Mouse (Mus musculus): ENCODE results near the gene Luzp1. TPM values are rescaled to one million over a fixed set of nuclear protein-coding genes. Genes with fewer than 3 reads are reported as not detected.

The Luzp1 gene
- polyA plus RNA-seq, 1 experiment = 48.0 TPM

GRCm38 (mm10) chr4:136439106-136439505 lies 30.5 kb upstream of the Luzp1 start:
- no peak overlapping the region for H3K27ac ChIP-seq (ENCODE audit: insufficient read depth, low read length)
- TF ChIP-seq POLR2A (IDR thresholded peaks at IDR 0.05; ENCODE audit: borderline replicate concordance, insufficient read depth, low read length) = no peak
- WGBS = 67% methylated on average over 4 of the region's 4 CpGs

DNA sequence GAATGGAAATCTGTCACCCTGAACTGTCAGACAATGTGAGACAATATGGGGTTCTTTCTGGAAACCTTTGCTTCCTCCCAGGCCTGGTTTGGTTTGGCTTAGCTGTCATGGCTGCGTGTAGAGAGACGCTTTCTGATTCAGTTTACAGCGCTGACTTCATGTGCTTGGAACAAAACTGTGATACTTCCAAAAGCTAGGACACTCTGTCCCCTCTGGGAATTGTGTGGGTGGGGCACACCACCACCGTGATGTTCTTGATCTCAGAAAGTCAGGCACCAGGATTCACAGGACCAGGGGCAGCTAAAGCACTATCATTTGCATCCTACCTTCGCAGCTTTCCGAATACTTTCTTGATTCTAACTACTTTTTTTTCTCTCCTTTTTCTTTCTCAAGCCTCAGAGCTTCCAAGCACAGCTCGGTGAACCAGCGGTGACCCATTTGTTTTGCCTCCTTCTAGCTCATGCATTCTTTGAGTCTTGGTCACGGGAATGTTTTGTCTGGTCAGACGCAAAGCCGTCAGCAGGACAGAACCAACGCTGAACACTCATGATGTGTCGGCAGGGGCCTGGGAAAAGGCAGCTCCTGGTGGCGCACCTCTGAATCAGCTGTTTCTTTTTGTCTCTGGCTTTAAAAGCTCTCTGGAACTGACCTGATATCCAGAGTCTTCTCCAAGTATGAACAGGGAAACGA lies 28.1 kb upstream of the Luzp1 start:
- TF ChIP-seq CTCF (IDR thresholded peaks at IDR 0.05; ENCODE audit: borderline replicate concordance, insufficient read depth, low read depth, low read length) = no peak
- TF ChIP-seq POLR2A (IDR thresholded peaks at IDR 0.05; ENCODE audit: borderline replicate concordance, insufficient read depth, low read length) = no peak
- 61% methylated on average over 15 of the region's 15 CpGs for WGBS
- no peak for DNase-seq
- Histone ChIP-seq H3K4me1 (ENCODE audit: control insufficient read depth, insufficient read depth, low read length) (no peaks in the 10 kb centered on the region), H3K27me3 (ENCODE audit: control insufficient read depth, insufficient read depth, low read length) (no peaks in the 10 kb centered on the region), H3K4me3 (replicated peaks; ENCODE audit: insufficient read depth, low read depth, low read length) (no peak overlapping the region), H3K27ac (ENCODE audit: insufficient read depth, low read length) (no peak overlapping the region)

More at GRCm38 (mm10) chr4:136439106-136439505, 30.5 kb upstream of the Luzp1 start:
- H3K27me3 ChIP-seq (ENCODE audit: control insufficient read depth, insufficient read depth, low read length) = no peaks in the 10 kb centered on the region
- DNase-seq = no peak
- H3K4me1 ChIP-seq (ENCODE audit: control insufficient read depth, insufficient read depth, low read length) = no peaks in the 10 kb centered on the region
- no peak overlapping the region for H3K4me3 ChIP-seq (replicated peaks; ENCODE audit: insufficient read depth, low read depth, low read length)

DNA sequence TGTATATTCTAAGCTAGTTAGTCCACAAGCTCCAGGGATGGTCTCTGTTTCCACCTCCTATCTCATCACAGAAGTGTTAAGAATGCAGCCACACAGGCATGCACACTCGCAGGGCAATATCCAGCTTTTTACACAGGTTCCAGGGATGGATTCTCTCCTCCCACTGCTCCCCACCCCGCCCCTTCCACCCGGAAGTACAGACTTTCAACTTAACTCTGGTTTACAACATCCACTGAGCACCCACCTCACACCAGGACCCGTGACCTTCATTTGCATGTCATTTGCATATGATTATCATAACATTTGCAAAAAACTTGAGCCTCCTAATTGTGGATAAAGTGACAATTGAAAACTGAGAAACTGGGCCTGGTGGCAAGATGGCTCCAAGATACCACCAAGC lies 25.0 kb upstream of the Luzp1 start:
- TF ChIP-seq CTCF (IDR thresholded peaks at IDR 0.05; ENCODE audit: borderline replicate concordance, insufficient read depth, low read depth, low read length) (no peak), POLR2A (IDR thresholded peaks at IDR 0.05; ENCODE audit: borderline replicate concordance, insufficient read depth, low read length) (no peak)
- WGBS = 65% methylated on average over 4 of the region's 4 CpGs
- no peaks in the 10 kb centered on the region for H3K4me1 ChIP-seq (ENCODE audit: control insufficient read depth, insufficient read depth, low read length)
- no peak overlapping the region for H3K27ac ChIP-seq (ENCODE audit: insufficient read depth, low read length)
- no peaks in the 10 kb centered on the region for H3K27me3 ChIP-seq (ENCODE audit: control insufficient read depth, insufficient read depth, low read length)
- DNase-seq = no peak
- no peak overlapping the region for H3K4me3 ChIP-seq (replicated peaks; ENCODE audit: insufficient read depth, low read depth, low read length)

DNA sequence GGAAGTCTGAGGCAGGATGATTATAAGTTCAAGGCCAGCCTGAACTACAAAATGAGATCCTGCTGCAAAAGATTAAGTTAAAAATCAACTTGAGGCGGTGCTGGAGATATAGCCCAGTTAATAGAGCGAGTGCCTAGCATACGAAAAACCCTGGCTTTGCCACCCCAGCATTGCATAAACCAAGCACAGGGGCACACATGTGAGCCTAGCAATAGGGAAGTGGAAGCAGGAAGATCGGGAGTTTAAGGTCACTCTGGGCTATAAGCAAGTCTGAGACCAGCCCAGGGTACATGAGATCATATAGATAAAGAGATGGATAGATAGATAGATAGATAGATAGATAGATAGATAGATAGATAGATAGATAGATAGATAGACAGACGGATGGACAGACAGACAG lies 19.8 kb upstream of the Luzp1 start:
- 95% methylated on average over 5 of the region's 5 CpGs for WGBS
- TF ChIP-seq CTCF (IDR thresholded peaks at IDR 0.05; ENCODE audit: borderline replicate concordance, insufficient read depth, low read depth, low read length) (no peak), POLR2A (IDR thresholded peaks at IDR 0.05; ENCODE audit: borderline replicate concordance, insufficient read depth, low read length) (no peak)
- Histone ChIP-seq H3K4me3 (replicated peaks; ENCODE audit: insufficient read depth, low read depth, low read length) (no peak overlapping the region), H3K27me3 (ENCODE audit: control insufficient read depth, insufficient read depth, low read length) (no peaks in the 10 kb centered on the region), H3K27ac (ENCODE audit: insufficient read depth, low read length) (no peak overlapping the region), H3K4me1 (ENCODE audit: control insufficient read depth, insufficient read depth, low read length) (no peaks in the 10 kb centered on the region)
- DNase-seq = no peak

GRCm38 (mm10) chr4:136450271-136450670 lies 19.3 kb upstream of the Luzp1 start:
- WGBS = 87% methylated on average over 4 of the region's 4 CpGs
- DNase-seq = no peak

DNA sequence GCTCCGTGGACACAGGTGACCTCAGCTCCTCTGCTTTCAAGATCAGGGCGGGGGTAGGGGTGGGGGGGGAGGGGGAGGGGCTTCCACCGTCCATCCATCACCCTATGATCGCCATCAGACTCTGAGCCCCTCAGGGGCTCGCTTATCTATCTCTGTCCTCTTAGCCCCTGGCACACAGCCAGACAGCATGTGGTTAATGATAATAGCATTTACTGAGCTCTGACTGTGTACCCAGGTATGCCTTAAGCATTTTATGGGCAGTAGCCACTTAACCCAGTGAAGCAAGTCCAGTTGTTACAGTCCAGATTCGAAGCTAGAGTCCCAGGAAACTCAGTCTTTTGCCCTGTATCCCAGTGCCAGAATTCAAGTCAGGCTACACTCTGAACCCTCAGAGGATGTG lies 18.0 kb upstream of the Luzp1 start:
- 16% methylated on average over 6 of the region's 6 CpGs for WGBS
- no peaks in the 10 kb centered on the region for H3K4me1 ChIP-seq (ENCODE audit: control insufficient read depth, insufficient read depth, low read length)
- H3K27me3 ChIP-seq (ENCODE audit: control insufficient read depth, insufficient read depth, low read length) = no peaks in the 10 kb centered on the region
- no peak overlapping the region for H3K4me3 ChIP-seq (replicated peaks; ENCODE audit: insufficient read depth, low read depth, low read length)
- H3K27ac ChIP-seq (ENCODE audit: insufficient read depth, low read length) = no peak overlapping the region
- TF ChIP-seq POLR2A (IDR thresholded peaks at IDR 0.05; ENCODE audit: borderline replicate concordance, insufficient read depth, low read length) = no peak
- TF ChIP-seq CTCF (IDR thresholded peaks at IDR 0.05; ENCODE audit: borderline replicate concordance, insufficient read depth, low read depth, low read length) = no peak
- DNase-seq = no peak

More at GRCm38 (mm10) chr4:136450271-136450670, 19.3 kb upstream of the Luzp1 start:
- Histone ChIP-seq H3K4me3 (replicated peaks; ENCODE audit: insufficient read depth, low read depth, low read length) (no peak overlapping the region), H3K27me3 (ENCODE audit: control insufficient read depth, insufficient read depth, low read length) (no peaks in the 10 kb centered on the region), H3K27ac (ENCODE audit: insufficient read depth, low read length) (no peak overlapping the region), H3K4me1 (ENCODE audit: control insufficient read depth, insufficient read depth, low read length) (no peaks in the 10 kb centered on the region)
- TF ChIP-seq CTCF (IDR thresholded peaks at IDR 0.05; ENCODE audit: borderline replicate concordance, insufficient read depth, low read depth, low read length) (no peak), POLR2A (IDR thresholded peaks at IDR 0.05; ENCODE audit: borderline replicate concordance, insufficient read depth, low read length) (no peak)

DNA sequence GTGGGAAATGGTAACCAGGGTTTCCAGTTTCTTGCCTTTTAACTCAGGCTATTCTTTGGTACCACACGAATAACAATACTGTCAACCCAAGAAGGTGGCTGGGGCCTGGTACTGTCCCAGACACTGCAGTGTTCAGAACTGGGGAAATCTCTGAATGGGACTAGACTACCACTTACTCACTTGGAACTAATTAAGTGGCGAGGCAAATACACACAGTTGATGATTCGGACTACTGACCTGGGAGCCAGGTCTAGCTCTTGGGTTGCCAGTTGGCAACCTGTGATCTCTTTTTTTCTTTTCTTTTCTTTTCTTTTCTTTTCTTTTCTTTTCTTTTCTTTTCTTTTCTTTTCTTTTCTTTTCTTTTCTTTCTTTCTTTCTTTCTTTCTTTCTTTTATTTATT lies 17.3 kb upstream of the Luzp1 start:
- Histone ChIP-seq H3K27ac (ENCODE audit: insufficient read depth, low read length) (no peak overlapping the region), H3K4me1 (ENCODE audit: control insufficient read depth, insufficient read depth, low read length) (no peaks in the 10 kb centered on the region), H3K27me3 (ENCODE audit: control insufficient read depth, insufficient read depth, low read length) (no peaks in the 10 kb centered on the region), H3K4me3 (replicated peaks; ENCODE audit: insufficient read depth, low read depth, low read length) (no peak overlapping the region)
- TF ChIP-seq CTCF (IDR thresholded peaks at IDR 0.05; ENCODE audit: borderline replicate concordance, insufficient read depth, low read depth, low read length) = no peak
- TF ChIP-seq POLR2A (IDR thresholded peaks at IDR 0.05; ENCODE audit: borderline replicate concordance, insufficient read depth, low read length) = no peak
- no peak for DNase-seq
- 79% methylated on average over 3 of the region's 3 CpGs for WGBS

DNA sequence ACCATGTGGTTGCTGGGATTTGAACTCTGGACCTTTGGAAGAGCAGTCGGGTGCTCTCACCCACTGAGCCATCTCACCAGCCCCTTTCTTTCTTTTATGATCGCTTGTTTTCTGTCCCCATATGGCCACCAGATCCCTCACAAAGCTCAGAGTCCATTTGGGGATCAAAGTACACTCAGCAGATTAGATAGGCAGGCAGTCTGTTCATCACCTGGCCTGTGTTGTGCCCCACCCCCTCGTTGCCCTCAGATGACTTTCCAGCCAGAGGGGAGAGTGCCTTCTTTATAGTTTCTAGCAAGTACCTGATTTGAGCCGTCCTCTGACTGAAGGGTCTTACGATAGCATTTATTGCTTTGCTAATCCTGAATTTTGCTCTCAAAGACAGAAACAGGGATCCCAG lies 16.8 kb upstream of the Luzp1 start:
- Histone ChIP-seq H3K27me3 (ENCODE audit: control insufficient read depth, insufficient read depth, low read length) (no peaks in the 10 kb centered on the region), H3K4me1 (ENCODE audit: control insufficient read depth, insufficient read depth, low read length) (no peaks in the 10 kb centered on the region), H3K27ac (ENCODE audit: insufficient read depth, low read length) (no peak overlapping the region), H3K4me3 (replicated peaks; ENCODE audit: insufficient read depth, low read depth, low read length) (no peak overlapping the region)
- DNase-seq = no peak
- WGBS = 77% methylated on average over 5 of the region's 5 CpGs
- TF ChIP-seq POLR2A (IDR thresholded peaks at IDR 0.05; ENCODE audit: borderline replicate concordance, insufficient read depth, low read length) (no peak), CTCF (IDR thresholded peaks at IDR 0.05; ENCODE audit: borderline replicate concordance, insufficient read depth, low read depth, low read length) (no peak)
